Mouse (Mus musculus) liver, embryonic 11.5 days (tissue): Measurements from ENCODE around the gene Gm28048. TPM values are rescaled to one million over a fixed set of nuclear protein-coding genes. Genes with fewer than 3 reads are reported as not detected.

ENCODE experiments used
- ATAC-seq: fragments of 200-750 bp; cut with Nextera tagmentation; replicated peaks from 2 replicates; pipeline ENCODE4 v1.8.0; 2017; ENCODE audit warnings: moderate number of reproducible peaks, mild to moderate bottlenecking, moderate TSS enrichment, moderate library complexity; ENCODE audit not compliant: low FRiP score
- DNase-seq: peaks from one replicate; pipeline ENCODE4 v3.0.0-alpha.2; 2017; ENCODE audit warnings: low spot score
- H3K27ac ChIP-seq: fragments of 300-500 bp; sonication (generic); 2 replicates; pipeline ENCODE4 v1.5.1; 2014; ENCODE audit warnings: mild to moderate bottlenecking, low read depth, low read length, control low read depth
- H3K27me3 ChIP-seq: fragments of 300-500 bp; sonication (generic); replicated peaks from 2 replicates; pipeline ENCODE4 v1.6.1; 2014; ENCODE audit warnings: low read length, mixed read lengths; ENCODE audit not compliant: control insufficient read depth, insufficient read depth
- H3K36me3 ChIP-seq: fragments of 300-500 bp; sonication (generic); 2 replicates; pipeline ENCODE4 v1.6.1; 2014; ENCODE audit warnings: mild to moderate bottlenecking, low read length, moderate library complexity, mixed read lengths; ENCODE audit not compliant: control insufficient read depth, insufficient read depth
- H3K4me1 ChIP-seq: fragments of 300-500 bp; sonication (generic); replicated peaks from 2 replicates; pipeline ENCODE4 v1.6.1; 2014; ENCODE audit warnings: low read length, mixed read lengths; ENCODE audit not compliant: control insufficient read depth, insufficient read depth
- H3K4me2 ChIP-seq: fragments of 300-500 bp; sonication (generic); 2 replicates; pipeline ENCODE4 v1.6.1; 2014; ENCODE audit warnings: mild to moderate bottlenecking, control low read depth, moderate library complexity
- H3K4me3 ChIP-seq: fragments of 300-500 bp; sonication (generic); 2 replicates; pipeline ENCODE4 v1.5.1; 2014; ENCODE audit warnings: low read depth, low read length, control low read depth
- H3K9ac ChIP-seq: fragments of 300-500 bp; sonication (generic); 2 replicates; pipeline ENCODE4 v1.6.1; 2014; ENCODE audit warnings: low read depth, low read length, control low read depth
- H3K9me3 ChIP-seq: fragments of 300-500 bp; sonication (generic); 2 replicates; pipeline ENCODE4 v1.6.1; 2016; ENCODE audit warnings: low read length, inconsistent platforms, mixed read lengths; ENCODE audit not compliant: control insufficient read depth
- WGBS: fragments of 180-500 bp; shearing (Covaris S2); extraction: QIAGEN DNeasy Blood & Tissue Kit; methylation state at CpG from one replicate; pipeline ENCODE4 v1.1.7; 2014; 5-methylcytosine and 5-hydroxymethylcytosine counted together
- polyA plus RNA-seq: library from polyadenylated mRNA; unstranded; fragments of >200 nt; fragmentation: Nextera tagmentation; extraction: Ambion mirVana; gene quantifications from 2 replicates; pipeline ENCODE4 v1.2.1, GENCODE M21; 2014

The Gm28048 gene
- polyA plus RNA-seq, result 17.7 and 20.0 TPM in 2 replicates

DNA sequence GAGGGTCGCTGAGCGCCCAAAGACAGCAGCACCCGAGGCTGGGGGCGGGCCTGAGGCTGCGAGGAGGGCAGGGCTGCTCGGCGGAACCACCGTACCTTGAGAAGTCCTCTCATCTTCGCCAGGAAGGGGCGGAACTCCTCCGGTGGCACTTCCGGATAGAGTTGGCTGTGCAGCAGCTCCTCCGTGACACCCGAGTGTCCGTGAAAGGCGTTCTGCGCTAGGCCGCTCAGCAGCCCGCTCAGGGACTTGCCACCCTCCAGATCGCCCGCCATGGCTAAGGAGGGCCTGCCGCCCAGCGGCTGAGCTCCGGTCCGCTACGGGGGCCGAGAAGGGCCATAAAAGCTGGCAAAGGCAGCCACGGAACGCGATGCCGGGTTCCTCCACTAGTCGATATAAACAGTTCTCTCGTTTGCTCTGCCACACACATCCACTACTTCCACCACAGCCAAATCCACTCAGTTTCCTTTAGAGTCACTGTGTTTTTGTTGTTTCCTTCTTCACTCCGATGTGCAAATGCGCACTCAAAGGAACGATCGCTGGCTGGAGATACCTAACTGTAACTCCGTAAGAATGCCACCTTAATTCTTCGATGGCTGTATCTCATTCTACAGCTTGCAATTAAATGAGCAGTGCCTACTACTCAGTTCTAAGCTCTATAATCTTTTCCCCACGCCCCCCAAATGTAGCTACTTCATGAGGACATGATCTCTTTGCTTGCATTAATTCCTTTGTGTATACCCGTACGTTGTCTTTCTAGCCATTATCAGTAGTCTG, at the start of gene Gm28048, which contains the start of gene Commd1:
Gene Gm28048 (minus strand): TSS at position 107 of the 774 bp plus-strand sequence.
Gene Commd1 (minus strand): TSS at position 399 of the 774 bp plus-strand sequence.
- Histone ChIP-seq H3K9me3 (no peaks in the 10 kb centered on the region), H3K4me1 (peaks cover 10% of the 10 kb centered on the region), H3K27ac (peak within 1 kb of the TSS; percentile 95), H3K27me3 (no peaks in the 10 kb centered on the region), H3K4me3 (peak within 1 kb of the TSS; percentile 53), H3K4me2 (peak within 1 kb of the TSS; percentile 75), H3K36me3 (0 out of 2 replicates have a peak, but pooled peaks cover 5% of the 10 kb centered on the region), H3K9ac (peak within 1 kb of the TSS; percentile 71)
- ATAC-seq (peak; percentile 90), DNase-seq (peak; percentile 93)
- WGBS, result 2% methylated on average over 42 of the region's 42 CpGs

DNA sequence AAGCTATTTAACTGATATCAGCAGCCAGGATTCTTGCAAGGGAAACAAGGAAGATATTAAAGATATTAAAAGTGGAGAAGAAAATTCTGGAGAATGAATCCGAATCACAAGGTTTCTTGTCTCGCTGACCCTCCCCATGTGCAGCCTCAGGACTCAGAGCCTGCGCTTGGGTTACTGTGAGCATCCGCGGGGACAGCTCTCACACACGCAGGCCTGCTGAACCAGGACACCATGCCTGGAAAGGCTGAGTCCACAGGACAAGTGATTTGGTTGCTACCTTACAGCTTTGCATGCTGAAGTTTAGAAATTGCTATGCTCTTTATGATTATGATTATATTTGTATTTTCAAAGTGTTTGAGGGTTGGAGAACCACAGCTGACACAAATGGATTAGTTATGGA, 47.5 kb upstream of the Gm28048 start:
- Histone ChIP-seq H3K4me1 (no peaks in the 10 kb centered on the region), H3K9me3 (no peaks in the 10 kb centered on the region), H3K4me3 (no peak overlapping the region), H3K27ac (no peak overlapping the region), H3K9ac (no peak overlapping the region), H3K27me3 (no peaks in the 10 kb centered on the region), H3K36me3 (no peaks in the 10 kb centered on the region), H3K4me2 (no peak overlapping the region)
- ATAC-seq (no peak), DNase-seq (no peak)
- 75% methylated on average over 6 of the region's 6 CpGs for WGBS

DNA sequence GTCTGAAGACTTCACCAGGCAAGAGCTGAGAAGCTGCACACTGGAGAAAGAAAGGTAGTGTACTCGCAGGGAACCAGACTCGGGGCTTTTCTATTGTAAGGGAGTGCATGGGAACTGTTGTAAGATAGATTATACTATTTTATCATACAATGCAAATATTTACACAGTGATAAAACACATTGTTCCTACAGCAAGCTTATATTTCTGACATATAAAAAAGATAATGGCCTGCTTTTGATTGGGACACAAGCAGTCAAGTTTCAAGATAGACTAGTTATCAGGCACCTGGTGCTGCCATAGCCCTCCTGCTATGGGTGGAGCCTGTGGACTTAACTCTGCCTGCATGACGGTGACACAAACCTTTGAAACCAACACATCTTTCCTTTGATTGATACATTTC, 47.1 kb upstream of the Gm28048 start:
- DNase-seq (no peak), ATAC-seq (no peak)
- Histone ChIP-seq H3K9ac (no peak overlapping the region), H3K27me3 (no peaks in the 10 kb centered on the region), H3K4me1 (no peaks in the 10 kb centered on the region), H3K4me2 (no peak overlapping the region), H3K27ac (no peak overlapping the region), H3K9me3 (no peaks in the 10 kb centered on the region), H3K36me3 (no peaks in the 10 kb centered on the region), H3K4me3 (no peak overlapping the region)
- WGBS, result 47% methylated on average over 3 of the region's 3 CpGs

DNA sequence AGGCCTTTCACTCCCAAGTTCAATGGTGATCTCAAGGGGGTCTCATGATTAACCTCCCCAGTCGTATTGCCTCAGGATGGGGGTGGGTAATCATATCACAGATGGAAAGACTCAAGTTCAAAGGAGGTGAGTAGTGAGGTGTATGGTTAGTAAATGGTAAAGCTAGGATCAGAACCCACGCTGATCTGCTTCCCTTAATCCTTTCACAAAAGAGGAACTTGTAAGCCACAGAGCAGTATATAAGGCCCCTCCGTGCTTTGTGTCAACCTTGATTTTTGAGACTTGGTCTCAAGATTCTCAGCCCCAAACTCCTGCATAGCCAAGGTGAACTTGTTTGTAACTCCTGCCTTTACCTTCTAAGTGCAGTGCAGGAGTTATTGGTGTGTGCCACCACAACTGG, 42.3 kb upstream of the Gm28048 start:
- H3K27ac ChIP-seq, result no peak overlapping the region
- H3K4me3 ChIP-seq, result no peak overlapping the region
- ATAC-seq, result no peak
- H3K9ac ChIP-seq, result no peak overlapping the region
- no peaks in the 10 kb centered on the region for H3K9me3 ChIP-seq
- DNase-seq, result no peak
- H3K4me2 ChIP-seq, result no peak overlapping the region
- H3K36me3 ChIP-seq, result no peaks in the 10 kb centered on the region
- no peaks in the 10 kb centered on the region for H3K27me3 ChIP-seq
- WGBS, result 55% methylated on average over 3 of the region's 3 CpGs
- H3K4me1 ChIP-seq, result no peaks in the 10 kb centered on the region

DNA sequence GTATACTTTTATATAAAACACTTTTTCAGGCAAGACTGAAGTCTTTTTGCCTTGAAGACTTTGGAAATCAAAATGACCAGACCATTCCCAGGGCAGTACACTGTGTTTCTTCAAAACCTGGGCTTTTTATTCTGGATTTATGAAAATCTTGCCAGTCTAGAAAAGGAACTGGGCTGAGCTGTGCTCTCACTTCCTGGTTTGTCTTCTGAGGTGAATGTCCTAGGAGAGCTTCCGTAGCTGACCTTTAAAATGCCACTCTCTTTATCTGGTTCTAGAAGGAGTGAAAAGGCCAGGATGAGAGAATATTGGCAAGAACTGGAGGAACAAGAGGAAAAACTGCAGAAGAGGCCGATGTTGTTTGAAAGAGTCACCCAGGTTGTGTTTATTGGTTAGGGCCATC, 41.3 kb upstream of the Gm28048 start:
- Histone ChIP-seq H3K4me3 (no peak overlapping the region), H3K27ac (no peak overlapping the region), H3K27me3 (no peaks in the 10 kb centered on the region), H3K36me3 (no peaks in the 10 kb centered on the region), H3K4me2 (no peak overlapping the region), H3K4me1 (no peaks in the 10 kb centered on the region), H3K9ac (no peak overlapping the region), H3K9me3 (no peaks in the 10 kb centered on the region)
- DNase-seq, result no peak
- 82% methylated on average over 2 of the region's 2 CpGs for WGBS
- no peak for ATAC-seq

DNA sequence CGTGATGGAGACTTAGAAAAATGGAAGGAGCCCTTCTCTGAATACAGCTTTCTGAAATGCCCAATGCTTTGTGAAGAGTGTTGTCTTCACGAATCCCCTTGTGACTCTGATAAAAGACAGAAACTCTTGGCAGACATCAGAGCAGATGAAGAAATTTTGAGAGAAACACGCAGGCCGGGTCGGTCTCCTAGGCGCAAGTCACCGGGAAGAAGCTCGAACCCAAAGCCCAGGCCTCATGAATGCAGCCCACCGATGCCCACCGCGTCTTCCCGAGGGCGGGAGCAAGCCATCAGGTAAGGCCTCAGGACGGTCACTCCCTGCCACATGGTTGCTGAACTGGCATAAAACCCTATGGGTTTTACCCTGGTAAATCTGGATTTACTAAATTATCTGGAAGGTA, 39.0 kb upstream of the Gm28048 start:
- H3K9ac ChIP-seq, result no peak overlapping the region
- ATAC-seq, result no peak
- H3K4me1 ChIP-seq, result no peaks in the 10 kb centered on the region
- no peaks in the 10 kb centered on the region for H3K9me3 ChIP-seq
- H3K4me2 ChIP-seq, result no peak overlapping the region
- no peak overlapping the region for H3K27ac ChIP-seq
- H3K27me3 ChIP-seq, result no peaks in the 10 kb centered on the region
- 93% methylated on average over 14 of the region's 14 CpGs for WGBS
- no peak overlapping the region for H3K4me3 ChIP-seq
- no peak for DNase-seq
- no peaks in the 10 kb centered on the region for H3K36me3 ChIP-seq

DNA sequence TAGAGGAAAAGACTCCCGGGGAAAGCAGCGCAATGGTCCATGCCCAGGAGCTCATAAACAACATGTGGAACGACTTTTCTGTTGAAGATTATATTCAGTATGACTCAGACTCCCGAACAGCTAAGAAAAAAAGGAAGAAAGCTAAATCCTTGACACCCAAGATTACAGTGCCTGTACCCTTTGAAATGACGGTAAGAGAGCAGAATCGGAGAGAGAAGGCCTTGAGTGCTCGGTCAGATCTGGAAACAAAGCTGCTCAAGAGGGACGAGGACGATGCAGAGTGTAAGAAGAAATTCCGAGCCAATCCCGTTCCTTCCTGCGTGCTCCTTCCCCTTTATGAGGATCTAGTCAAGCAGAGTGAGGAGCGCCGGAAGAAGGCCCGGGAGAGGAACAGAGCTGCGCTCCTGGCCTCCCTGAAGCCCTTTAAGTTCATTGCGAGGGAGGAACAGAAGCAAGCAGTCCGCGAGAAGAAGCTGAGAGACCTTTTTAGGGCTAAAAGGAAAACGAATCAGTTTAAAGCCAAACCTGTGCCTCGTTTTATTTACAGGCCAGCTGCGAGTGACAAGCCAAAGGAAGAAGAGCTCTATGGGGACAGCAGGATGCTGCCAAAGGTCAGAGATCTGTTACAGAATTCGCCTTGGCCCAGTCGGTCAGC, 38.4 kb upstream of the Gm28048 start:
- no peak for ATAC-seq
- no peaks in the 10 kb centered on the region for H3K36me3 ChIP-seq
- no peak overlapping the region for H3K4me2 ChIP-seq
- H3K27ac ChIP-seq, result no peak overlapping the region
- no peaks in the 10 kb centered on the region for H3K27me3 ChIP-seq
- no peak overlapping the region for H3K9ac ChIP-seq
- WGBS, result 72% methylated on average over 24 of the region's 24 CpGs
- H3K9me3 ChIP-seq, result no peaks in the 10 kb centered on the region
- no peak overlapping the region for H3K4me3 ChIP-seq
- DNase-seq, result no peak
- no peaks in the 10 kb centered on the region for H3K4me1 ChIP-seq

DNA sequence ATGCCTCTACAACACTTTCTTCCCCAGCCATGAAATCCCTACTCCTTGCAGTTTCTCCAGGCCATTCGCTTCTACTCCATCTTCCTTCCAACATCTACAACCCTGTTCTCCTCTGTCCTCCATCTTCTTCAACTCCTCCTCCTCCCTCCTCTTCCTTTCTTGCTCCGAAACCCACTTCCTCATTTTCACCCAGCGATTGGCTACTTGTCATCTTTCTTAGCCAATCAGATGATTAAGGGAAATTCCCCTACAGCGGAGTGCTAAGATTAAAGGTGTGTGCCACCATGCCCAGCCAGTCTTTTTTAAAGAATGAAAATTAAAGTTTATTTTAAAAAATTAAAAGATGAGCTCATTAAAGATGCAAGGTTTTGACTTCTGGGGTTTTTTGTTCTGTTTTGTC, 36.1 kb upstream of the Gm28048 start:
- Histone ChIP-seq H3K36me3 (no peaks in the 10 kb centered on the region), H3K9me3 (no peaks in the 10 kb centered on the region), H3K9ac (no peak overlapping the region), H3K27ac (no peak overlapping the region), H3K4me1 (no peaks in the 10 kb centered on the region), H3K4me3 (no peak overlapping the region), H3K27me3 (no peaks in the 10 kb centered on the region), H3K4me2 (no peak overlapping the region)
- DNase-seq (no peak), ATAC-seq (no peak)
- WGBS, result 76% methylated on average over 4 of the region's 4 CpGs

DNA sequence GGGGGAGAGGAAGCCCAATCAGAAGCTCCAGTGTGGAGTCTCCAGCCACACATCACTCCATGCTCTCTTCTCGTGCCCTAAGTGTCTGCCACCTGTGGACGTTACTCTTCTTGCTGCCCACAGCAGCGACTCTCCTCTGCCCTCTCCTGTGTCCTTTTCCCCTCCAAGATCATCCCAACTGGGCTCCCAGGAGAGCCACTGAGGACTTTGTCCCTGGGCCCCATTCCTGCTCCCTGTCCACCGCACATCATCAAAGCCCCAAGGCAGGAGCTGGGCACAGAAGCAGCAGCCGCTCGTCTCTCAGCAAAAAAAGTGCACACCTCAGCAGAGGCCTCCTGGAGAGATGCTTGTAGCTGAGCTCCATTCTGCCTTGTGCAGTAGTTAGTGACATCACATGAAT, 33.1 kb upstream of the Gm28048 start:
- H3K9me3 ChIP-seq, result no peaks in the 10 kb centered on the region
- H3K27ac ChIP-seq, result no peak overlapping the region
- no peak overlapping the region for H3K9ac ChIP-seq
- DNase-seq, result no peak
- no peak for ATAC-seq
- no peaks in the 10 kb centered on the region for H3K4me1 ChIP-seq
- no peak overlapping the region for H3K4me3 ChIP-seq
- no peaks in the 10 kb centered on the region for H3K36me3 ChIP-seq
- H3K27me3 ChIP-seq, result no peaks in the 10 kb centered on the region
- 72% methylated on average over 6 of the region's 6 CpGs for WGBS
- no peak overlapping the region for H3K4me2 ChIP-seq
